8 mouse cellular contexts compared by ENCODE assay signal in genomic region chr10:84382900-84383883, GRCm38 (mm10). TPM values are rescaled to one million over a fixed set of nuclear protein-coding genes. Genes with fewer than 3 reads are reported as not detected.
A peak's percentile ranks its signal among the peaks of the same experiment; 100 is the strongest.
DNase-seq lines count a peak whose midpoint lies in the region; ATAC-seq and TF ChIP-seq lines count a peak whose summit lies in the region.

No protein-coding gene starts in this region.

- no peak for TF ChIP-seq CTCF in kidney, postnatal 0 days (IDR thresholded peaks at IDR 0.05; ENCODE audit: low read depth)

- no peak overlapping the region for H3K9ac ChIP-seq in embryonic facial prominence, embryonic 15.5 days
- no peak overlapping the region for H3K9ac ChIP-seq in kidney, postnatal 0 days (ENCODE audit: low read depth, low read length)

- intact Hi-C loops in left cerebral cortex, postnatal 4 days (cut with DNase I) = no loop called here

- H3K4me3 ChIP-seq in embryonic facial prominence, embryonic 15.5 days (replicated peaks) = no peak overlapping the region
- H3K4me3 ChIP-seq in kidney, postnatal 0 days (replicated peaks; ENCODE audit: low read depth, low read length) = no peak overlapping the region
- H3K4me3 ChIP-seq in midbrain, embryonic 10.5 days = peak overlapping the region; percentile 25; the same call in 1 of the 2 replicates

- H3K36me3 ChIP-seq in embryonic facial prominence, embryonic 15.5 days = no peaks in the 10 kb centered on the region
- 0 out of 2 replicates have a peak, but pooled peaks cover 5% of the 10 kb centered on the region for H3K36me3 ChIP-seq in kidney, postnatal 0 days (ENCODE audit: insufficient read depth, low read length)
- H3K36me3 ChIP-seq in midbrain, embryonic 10.5 days = peaks cover 63% of the 10 kb centered on the region

- peak overlapping the region; percentile 66; the same call in 1 of the 2 replicates for H3K27ac ChIP-seq in embryonic facial prominence, embryonic 15.5 days (replicated peaks)
- no peak overlapping the region for H3K27ac ChIP-seq in kidney, postnatal 0 days
- peak overlapping the region; percentile 81 for H3K27ac ChIP-seq in midbrain, embryonic 10.5 days (replicated peaks)

- ATAC-seq in embryonic facial prominence, embryonic 15.5 days (ENCODE audit: insufficient number of reproducible peaks, low FRiP score, low TSS enrichment, low read depth) = peak; percentile 32; the same call in 1 of the 2 replicates
- peak; percentile 27; the same call in 1 of the 2 replicates for ATAC-seq in kidney, postnatal 0 days (replicated peaks; ENCODE audit: low FRiP score, low read depth)

- H3K9me3 ChIP-seq in embryonic facial prominence, embryonic 15.5 days (replicated peaks) = no peaks in the 10 kb centered on the region
- no peaks in the 10 kb centered on the region for H3K9me3 ChIP-seq in kidney, postnatal 0 days (replicated peaks; ENCODE audit: low read length)
- no peaks in the 10 kb centered on the region for H3K9me3 ChIP-seq in midbrain, embryonic 10.5 days (replicated peaks)

- H3K4me2 ChIP-seq in embryonic facial prominence, embryonic 15.5 days (replicated peaks) = no peak overlapping the region
- no peak overlapping the region for H3K4me2 ChIP-seq in kidney, postnatal 0 days (ENCODE audit: low read length)

- H3K27me3 ChIP-seq in embryonic facial prominence, embryonic 15.5 days = no peaks in the 10 kb centered on the region
- H3K27me3 ChIP-seq in kidney, postnatal 0 days (ENCODE audit: insufficient read depth, low read length) = no peaks in the 10 kb centered on the region
- no peaks in the 10 kb centered on the region for H3K27me3 ChIP-seq in midbrain, embryonic 10.5 days (ENCODE audit: low read depth, poor library complexity, severe bottlenecking)

- DNase-seq in kidney, adult 9 months = peak; percentile 37
- no peak for DNase-seq in kidney, adult 8-10 months
- peak; percentile 78 for DNase-seq in kidney, postnatal 0 days (ENCODE audit: low spot score)
- peak; percentile 78 for DNase-seq in midbrain, embryonic 10.5 days (ENCODE audit: low spot score)
- no peak for DNase-seq in adrenal gland, postnatal 4 days (ENCODE audit: low spot score in 2 of 2)
- no peak for DNase-seq in left cerebral cortex, postnatal 4 days
- DNase-seq in right cerebral cortex, postnatal 36 days (ENCODE audit: low spot score in 2 of 2) = no peak

- WGBS in embryonic facial prominence, embryonic 15.5 days = 21% methylated on average over 17 of the region's 17 CpGs
- WGBS in kidney, postnatal 0 days = 10% methylated on average over 17 of the region's 17 CpGs
- 30% methylated on average over 17 of the region's 17 CpGs for WGBS in midbrain, embryonic 10.5 days

- peaks cover 35% of the 10 kb centered on the region for H3K4me1 ChIP-seq in embryonic facial prominence, embryonic 15.5 days
- peaks cover 11% of the 10 kb centered on the region for H3K4me1 ChIP-seq in kidney, postnatal 0 days (replicated peaks; ENCODE audit: insufficient read depth, low read length)
- H3K4me1 ChIP-seq in midbrain, embryonic 10.5 days = peaks cover 66% of the 10 kb centered on the region

RNA-seq across cellular contexts. Expression of gene Nuak1, which starts 57.2 kb away (rescaled TPM):
- polyA plus RNA-seq in embryonic facial prominence, embryonic 15.5 days (2015; fragmentation: Nextera tagmentation; extraction: Ambion mirVana) = 3.3 and 3.4 TPM in 2 replicates
- 2.3 and 2.4 TPM in 2 replicates for polyA plus RNA-seq in kidney, postnatal 0 days (2015; fragmentation: Nextera tagmentation; extraction: Ambion mirVana)
- polyA plus RNA-seq in midbrain, embryonic 10.5 days (2016; fragmentation: Nextera tagmentation; extraction: Ambion mirVana) = 3.0 and 4.0 TPM in 2 replicates
- total RNA-seq in adrenal gland, postnatal 4 days (2021) = 10 to 100 TPM; 13.4 to 13.5 TPM
- total RNA-seq in left cerebral cortex, postnatal 4 days (2021) = 10 to 100 TPM; 51.7 to 53.0 TPM

Comparison
In these comparisons a context has a peak if more than half of its experiments do, and no peak if none do; other contexts are left out.
1. DNase-seq: peak in kidney, adult 9 months (single experiment), kidney, postnatal 0 days (single experiment) and midbrain, embryonic 10.5 days (single experiment); none in kidney, adult 8-10 months (0 of 2), adrenal gland, postnatal 4 days (0 of 2), left cerebral cortex, postnatal 4 days (single experiment) and right cerebral cortex, postnatal 36 days (0 of 2).